Mouse (Mus musculus) limb, embryonic 13.5 days (tissue): Measurements from ENCODE around the gene 1110004F10Rik. TPM values are rescaled to one million over a fixed set of nuclear protein-coding genes. Genes with fewer than 3 reads are reported as not detected.

Experiments
- ATAC-seq: fragments of 200-750 bp; cut with Nextera tagmentation; 2 replicates; pipeline ENCODE4 v1.8.0; 2017; ENCODE audit warnings: low read depth, moderate number of reproducible peaks, moderate TSS enrichment; ENCODE audit not compliant: low FRiP score
- H3K27ac ChIP-seq: fragments of 300-500 bp; sonication (generic); 2 replicates; pipeline ENCODE4 v1.5.1; 2015; ENCODE audit warnings: inconsistent platforms, mild to moderate bottlenecking, moderate library complexity
- H3K27me3 ChIP-seq: fragments of 300-500 bp; sonication (generic); 2 replicates; pipeline ENCODE4 v1.6.1; 2015; ENCODE audit warnings: mild to moderate bottlenecking, inconsistent platforms
- H3K36me3 ChIP-seq: fragments of 300-500 bp; sonication (generic); 2 replicates; pipeline ENCODE4 v1.6.1; 2015; ENCODE audit warnings: inconsistent platforms, mild to moderate bottlenecking, moderate library complexity
- H3K4me1 ChIP-seq: fragments of 300-500 bp; sonication (generic); 2 replicates; pipeline ENCODE4 v1.6.1; 2015; ENCODE audit warnings: inconsistent platforms
- H3K4me2 ChIP-seq: fragments of 300-500 bp; sonication (generic); replicated peaks from 2 replicates; pipeline ENCODE4 v1.6.1; 2015; ENCODE audit warnings: inconsistent platforms, mild to moderate bottlenecking, moderate library complexity
- H3K4me3 ChIP-seq: fragments of 300-500 bp; sonication (generic); 2 replicates; pipeline ENCODE4 v1.5.1; 2015; ENCODE audit warnings: moderate library complexity, mild to moderate bottlenecking, inconsistent platforms
- H3K9ac ChIP-seq: fragments of 300-500 bp; sonication (generic); 2 replicates; pipeline ENCODE4 v1.6.1; 2015; ENCODE audit warnings: mild to moderate bottlenecking, inconsistent platforms
- H3K9me3 ChIP-seq: fragments of 300-500 bp; sonication (generic); 2 replicates; pipeline ENCODE4 v1.6.1; 2016; ENCODE audit warnings: inconsistent platforms
- WGBS: fragments of 180-500 bp; shearing (Covaris S2); methylation state at CpG from one replicate; pipeline ENCODE4 v1.1.7; 2015; 5-methylcytosine and 5-hydroxymethylcytosine counted together
- polyA plus RNA-seq: library from polyadenylated mRNA; unstranded; fragments of >200 nt; fragmentation: Nextera tagmentation; extraction: Ambion mirVana; gene quantifications from 2 replicates; pipeline ENCODE4 v1.2.1, GENCODE M21; 2015

1110004F10Rik gene
- polyA plus RNA-seq, 1 experiment from 2014 or later, result 319 TPM

DNA sequence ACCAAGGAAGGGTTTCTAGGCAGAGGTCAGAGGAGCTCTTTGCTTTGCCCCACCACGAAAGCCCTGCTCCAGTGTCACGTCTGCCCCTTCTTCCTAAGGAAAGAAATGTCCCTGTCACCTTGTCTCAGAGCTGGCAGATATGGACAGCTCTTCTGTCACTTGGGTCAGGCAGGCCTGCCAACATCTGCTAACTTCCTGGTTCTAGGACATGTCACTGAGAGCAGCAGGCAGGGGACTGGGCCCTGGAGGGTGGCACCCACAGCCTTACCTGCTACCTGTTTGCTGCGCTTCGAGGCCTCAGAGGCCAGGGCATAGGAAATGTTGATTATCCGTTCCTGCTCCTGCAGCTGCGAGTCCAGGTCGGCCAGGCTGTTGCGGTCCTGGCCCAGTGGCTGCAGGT, 89.1 kb downstream of the 1110004F10Rik start:
- no peaks in the 10 kb centered on the region for H3K36me3 ChIP-seq
- H3K4me2 ChIP-seq, result no peak overlapping the region
- no peak overlapping the region for H3K27ac ChIP-seq
- H3K27me3 ChIP-seq, result no peaks in the 10 kb centered on the region
- no peak overlapping the region for H3K9ac ChIP-seq
- no peak overlapping the region for H3K4me3 ChIP-seq
- H3K4me1 ChIP-seq, result peaks cover 31% of the 10 kb centered on the region
- 83% methylated on average over 8 of the region's 8 CpGs for WGBS
- ATAC-seq, result no peak
- H3K9me3 ChIP-seq, result no peaks in the 10 kb centered on the region

DNA sequence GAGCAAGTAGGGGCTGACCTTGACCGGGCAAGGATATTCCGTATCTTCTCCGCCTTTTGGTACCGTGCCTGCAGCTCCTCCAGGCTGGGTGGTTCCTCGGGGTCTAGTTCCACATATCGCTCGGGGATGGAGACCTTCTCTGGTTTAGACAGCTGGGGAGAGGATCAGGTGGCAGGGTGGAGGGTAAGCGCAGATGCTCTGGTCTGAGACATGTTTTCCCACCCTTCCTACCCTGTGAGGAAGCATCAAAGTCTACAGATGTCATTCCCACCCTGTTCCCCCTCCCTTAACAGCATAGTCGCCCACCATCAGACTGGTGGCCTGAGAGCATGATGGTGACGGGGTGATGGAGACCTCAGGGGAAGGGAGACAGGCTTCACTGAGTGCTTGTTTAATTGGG, 90.2 kb downstream of the 1110004F10Rik start:
- Histone ChIP-seq H3K27me3 (no peaks in the 10 kb centered on the region), H3K4me3 (no peak overlapping the region), H3K9me3 (no peaks in the 10 kb centered on the region), H3K36me3 (no peaks in the 10 kb centered on the region), H3K4me2 (no peak overlapping the region), H3K4me1 (peaks cover 24% of the 10 kb centered on the region), H3K27ac (no peak overlapping the region), H3K9ac (no peak overlapping the region)
- WGBS, result 83% methylated on average over 10 of the region's 10 CpGs
- ATAC-seq, result no peak

DNA sequence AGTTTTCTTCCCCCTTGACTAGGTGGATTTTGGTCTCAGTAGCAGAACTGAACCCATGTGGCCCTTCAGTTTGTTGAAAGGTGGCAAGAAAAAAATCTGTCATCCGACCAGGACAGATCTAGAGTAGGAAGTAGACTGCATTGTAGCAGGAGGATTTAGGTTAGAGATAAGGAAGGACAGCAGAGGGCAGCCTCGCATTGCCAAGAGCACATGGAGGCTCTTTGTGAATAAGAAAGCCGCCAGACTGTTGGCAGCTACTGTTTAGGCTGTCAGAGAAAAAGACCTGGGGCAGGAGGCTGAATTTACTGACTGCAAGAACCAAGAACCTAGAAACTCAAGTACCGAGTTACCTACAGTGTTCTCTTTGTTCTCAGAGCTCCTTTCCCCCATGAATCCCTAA, 92.2 kb downstream of the 1110004F10Rik start:
- Histone ChIP-seq H3K4me3 (no peak overlapping the region), H3K36me3 (no peaks in the 10 kb centered on the region), H3K9ac (peak overlapping the region; percentile 4; the same call in 1 of the 2 replicates), H3K4me2 (no peak overlapping the region), H3K27ac (no peak overlapping the region), H3K4me1 (peaks cover 13% of the 10 kb centered on the region; the same call in 1 of the 2 replicates), H3K27me3 (no peaks in the 10 kb centered on the region), H3K9me3 (no peaks in the 10 kb centered on the region)
- 24% methylated on average over 4 of the region's 4 CpGs for WGBS
- ATAC-seq, result no peak

DNA sequence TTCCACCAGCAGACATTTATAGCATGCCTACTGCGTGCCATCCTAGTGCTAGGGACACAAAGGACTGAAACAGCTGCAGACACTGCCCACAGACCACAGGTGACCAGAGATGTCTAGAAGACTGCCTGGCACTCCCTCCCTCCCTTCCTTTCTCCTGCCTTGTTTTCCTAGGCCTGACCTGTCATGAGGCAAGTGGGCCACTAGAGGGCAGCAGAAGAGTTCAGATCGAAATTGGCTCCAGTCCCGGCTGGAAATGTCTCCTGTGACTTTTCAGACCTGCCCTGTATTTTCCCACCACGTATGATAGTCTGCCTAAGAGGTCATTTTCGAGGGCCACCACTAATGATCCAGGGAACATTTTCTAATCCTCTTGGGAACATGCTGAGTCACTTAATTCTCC, 92.9 kb downstream of the 1110004F10Rik start:
- Histone ChIP-seq H3K4me2 (no peak overlapping the region), H3K9ac (peak overlapping the region; percentile 4; the same call in 1 of the 2 replicates), H3K9me3 (no peaks in the 10 kb centered on the region), H3K36me3 (0 out of 2 replicates have a peak, but pooled peaks cover 5% of the 10 kb centered on the region), H3K27me3 (no peaks in the 10 kb centered on the region), H3K4me3 (no peak overlapping the region), H3K4me1 (peaks cover 13% of the 10 kb centered on the region; the same call in 1 of the 2 replicates), H3K27ac (no peak overlapping the region)
- WGBS, result 3% methylated on average over 5 of the region's 5 CpGs
- ATAC-seq, result no peak

DNA sequence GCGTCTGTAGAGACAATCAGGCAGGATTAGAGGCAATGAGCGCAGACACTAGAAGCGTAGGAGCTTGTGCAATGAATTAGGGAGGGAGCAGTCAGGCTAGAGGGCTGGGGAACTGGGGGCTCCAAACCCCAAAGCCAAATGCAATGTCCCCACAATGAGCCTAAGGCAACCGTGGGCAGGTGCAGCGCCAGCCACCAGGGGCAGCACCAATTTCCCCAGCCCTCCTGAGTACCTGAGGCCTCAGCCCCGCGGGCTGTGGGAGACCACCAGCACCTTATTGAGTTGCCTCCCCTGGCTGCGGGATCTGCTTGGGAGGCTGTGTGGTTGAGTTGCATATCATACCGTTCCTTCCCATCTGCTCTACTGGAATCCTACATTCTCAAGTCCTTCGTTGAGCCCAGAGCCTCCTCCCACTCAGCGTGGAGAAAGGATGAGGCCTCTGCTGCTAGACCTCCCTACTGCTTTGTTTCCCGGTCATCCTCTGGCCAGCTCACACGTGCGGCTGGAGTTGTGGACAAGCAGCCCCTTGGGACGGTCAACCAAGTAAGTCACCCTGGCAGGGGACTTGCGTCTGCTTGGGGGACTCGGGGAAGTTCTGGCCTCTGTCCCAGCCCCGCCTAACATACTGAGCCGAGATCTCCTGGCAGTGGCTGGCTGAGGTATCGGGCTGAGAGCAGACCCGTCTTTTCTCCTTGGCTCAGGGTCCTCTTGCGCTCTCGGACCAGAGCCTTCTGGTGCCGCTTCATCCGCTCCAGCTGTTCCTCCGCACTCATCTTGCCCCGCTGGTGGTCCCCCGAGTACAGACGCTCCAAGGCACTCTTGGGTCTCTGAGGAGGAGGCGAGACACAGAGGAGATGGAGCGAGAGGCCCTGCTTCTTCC, 95.5 kb downstream of the 1110004F10Rik start:
- 0 out of 2 replicates have a peak overlapping the region, but pooled peaks have one; percentile 8 for H3K9ac ChIP-seq
- 0 out of 2 replicates have a peak, but pooled peaks cover 5% of the 10 kb centered on the region for H3K36me3 ChIP-seq
- peaks cover 15% of the 10 kb centered on the region; the same call in 1 of the 2 replicates for H3K4me1 ChIP-seq
- H3K27ac ChIP-seq, result no peak overlapping the region
- no peak for ATAC-seq
- H3K27me3 ChIP-seq, result no peaks in the 10 kb centered on the region
- H3K4me2 ChIP-seq, result no peak overlapping the region
- 76% methylated on average over 31 of the region's 31 CpGs for WGBS
- no peaks in the 10 kb centered on the region for H3K9me3 ChIP-seq
- H3K4me3 ChIP-seq, result no peak overlapping the region

DNA sequence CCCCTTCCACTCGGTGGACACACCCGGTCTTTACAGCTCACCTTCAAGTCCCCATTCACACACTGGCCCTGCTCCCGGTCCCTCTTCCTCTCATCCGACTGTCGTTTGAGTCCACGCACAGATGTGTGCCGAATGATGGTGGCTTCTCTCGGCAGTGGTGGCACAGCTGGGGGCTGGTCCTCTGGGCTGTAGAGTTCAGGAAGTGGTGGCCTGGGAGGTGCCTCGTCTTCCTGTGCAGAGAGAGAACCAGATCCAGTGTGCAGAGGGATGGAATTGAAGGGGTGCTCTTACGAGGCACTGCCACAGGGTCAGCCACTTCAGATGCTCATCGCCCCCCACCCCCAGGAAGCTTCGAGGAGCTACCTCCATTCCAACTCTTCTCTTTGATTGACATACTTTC, 98.0 kb downstream of the 1110004F10Rik start:
- WGBS, result 84% methylated on average over 12 of the region's 12 CpGs
- ATAC-seq, result no peak
- 0 out of 2 replicates have a peak, but pooled peaks cover 5% of the 10 kb centered on the region for H3K36me3 ChIP-seq

DNA sequence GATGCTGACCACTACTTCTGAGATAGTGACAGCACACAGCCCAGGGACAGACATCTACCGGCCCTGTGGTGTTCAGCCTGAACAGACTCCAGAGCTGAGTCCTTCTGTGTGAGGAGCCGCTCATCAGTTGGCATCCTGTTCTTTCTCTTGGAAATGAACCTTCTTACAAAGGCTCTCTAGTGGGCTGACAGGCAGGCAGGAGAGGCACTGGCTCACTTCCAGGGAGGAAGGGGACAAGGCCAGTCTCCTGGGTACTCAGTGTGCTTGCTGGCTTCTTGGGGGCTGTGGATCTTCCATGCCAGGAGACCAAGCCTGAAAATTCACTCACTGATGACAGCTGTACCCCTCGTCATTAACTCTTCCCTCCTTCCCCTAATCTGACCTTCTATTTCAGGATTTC, 98.5 kb downstream of the 1110004F10Rik start:
- Histone ChIP-seq H3K27me3 (no peaks in the 10 kb centered on the region), H3K9ac (no peak overlapping the region), H3K9me3 (no peaks in the 10 kb centered on the region), H3K4me3 (no peak overlapping the region), H3K27ac (no peak overlapping the region), H3K4me1 (peaks cover 3% of the 10 kb centered on the region), H3K4me2 (no peak overlapping the region), H3K36me3 (0 out of 2 replicates have a peak, but pooled peaks cover 5% of the 10 kb centered on the region)
- WGBS, result 76% methylated on average over 3 of the region's 3 CpGs
- no peak for ATAC-seq

More for the DNA sequence above, 98.0 kb downstream of the 1110004F10Rik start:
- Histone ChIP-seq H3K4me1 (peaks cover 8% of the 10 kb centered on the region), H3K4me2 (no peak overlapping the region), H3K27me3 (no peaks in the 10 kb centered on the region), H3K9ac (no peak overlapping the region), H3K27ac (no peak overlapping the region), H3K9me3 (no peaks in the 10 kb centered on the region), H3K4me3 (no peak overlapping the region)

DNA sequence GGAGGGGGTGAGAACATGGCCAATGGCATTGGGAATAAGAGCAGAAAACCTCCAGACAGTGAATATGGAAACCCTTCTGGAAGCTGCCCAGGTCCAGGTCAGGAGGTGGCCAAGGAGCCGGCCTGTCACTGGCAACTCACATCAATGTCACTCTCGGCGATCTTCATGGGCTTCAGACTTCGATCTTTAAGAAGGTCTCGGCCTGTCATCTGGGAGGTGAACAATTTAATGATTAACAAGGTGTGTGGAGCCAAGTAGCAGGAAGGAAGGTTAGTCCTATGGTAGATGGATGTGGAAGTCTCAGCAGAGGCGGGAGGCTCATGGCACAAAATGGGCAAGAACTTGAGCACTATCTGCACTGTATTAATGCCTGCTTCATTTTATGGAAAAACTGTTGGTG, 105.8 kb downstream of the 1110004F10Rik start:
- WGBS, result 95% methylated on average over 6 of the region's 6 CpGs
- Histone ChIP-seq H3K9me3 (no peaks in the 10 kb centered on the region), H3K4me1 (no peaks in the 10 kb centered on the region; the same call in 1 of the 2 replicates), H3K4me3 (no peak overlapping the region), H3K4me2 (no peak overlapping the region), H3K27ac (no peak overlapping the region), H3K27me3 (no peaks in the 10 kb centered on the region), H3K9ac (no peak overlapping the region), H3K36me3 (no peaks in the 10 kb centered on the region)
- no peak for ATAC-seq

DNA sequence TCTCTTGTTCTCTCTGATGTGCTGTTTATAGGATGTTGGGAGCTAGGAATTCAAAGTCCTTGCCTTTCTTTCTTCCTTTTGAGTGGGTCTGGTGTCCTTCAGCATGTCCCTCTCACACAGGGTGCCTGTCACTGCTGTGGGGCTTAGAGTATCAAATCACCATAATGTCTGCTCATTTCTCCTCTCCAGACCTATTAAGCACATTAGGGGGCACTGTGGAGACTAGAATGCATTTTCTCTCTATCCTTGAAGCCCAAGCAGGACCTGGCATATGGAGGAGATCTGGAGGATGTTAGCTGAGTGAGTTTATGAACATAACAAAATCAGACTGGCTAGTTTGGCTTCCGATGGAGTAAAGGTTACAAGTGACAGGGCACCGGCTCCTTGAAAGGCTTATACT, 107.9 kb downstream of the 1110004F10Rik start:
- H3K9ac ChIP-seq, result no peak overlapping the region
- H3K4me1 ChIP-seq, result no peaks in the 10 kb centered on the region
- ATAC-seq, result no peak
- H3K27me3 ChIP-seq, result no peaks in the 10 kb centered on the region
- WGBS, result 84% methylated on average over 2 of the region's 2 CpGs
- no peaks in the 10 kb centered on the region for H3K36me3 ChIP-seq
- H3K4me2 ChIP-seq, result no peak overlapping the region
- no peaks in the 10 kb centered on the region for H3K9me3 ChIP-seq
- H3K4me3 ChIP-seq, result no peak overlapping the region
- H3K27ac ChIP-seq, result no peak overlapping the region

DNA sequence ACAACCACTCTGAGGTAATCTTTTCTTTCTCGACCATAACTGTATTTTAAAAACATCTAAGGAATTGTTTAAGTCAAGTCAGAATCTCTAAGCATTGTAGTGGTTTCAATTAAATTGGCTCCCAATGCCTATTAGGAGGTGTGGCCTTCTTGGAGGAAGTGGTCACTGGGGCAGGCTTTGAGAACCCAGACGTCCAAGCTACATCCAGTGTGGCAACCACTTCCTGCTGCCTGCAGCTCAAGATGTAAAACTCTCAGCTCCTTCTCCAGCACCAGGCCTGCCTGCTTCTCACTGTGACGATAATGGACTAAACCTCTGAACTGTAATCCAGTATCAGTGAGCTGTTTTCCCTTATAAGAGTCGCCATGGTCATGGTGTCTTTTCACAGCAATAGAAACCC, 110.4 kb downstream of the 1110004F10Rik start:
- H3K4me1 ChIP-seq, result no peaks in the 10 kb centered on the region
- no peak overlapping the region for H3K4me3 ChIP-seq
- H3K27me3 ChIP-seq, result no peaks in the 10 kb centered on the region
- no peak overlapping the region for H3K27ac ChIP-seq
- H3K9me3 ChIP-seq, result no peaks in the 10 kb centered on the region
- WGBS, result 59% methylated on average over 4 of the region's 4 CpGs
- no peak overlapping the region for H3K9ac ChIP-seq
- H3K4me2 ChIP-seq, result no peak overlapping the region
- no peaks in the 10 kb centered on the region for H3K36me3 ChIP-seq
- no peak for ATAC-seq

DNA sequence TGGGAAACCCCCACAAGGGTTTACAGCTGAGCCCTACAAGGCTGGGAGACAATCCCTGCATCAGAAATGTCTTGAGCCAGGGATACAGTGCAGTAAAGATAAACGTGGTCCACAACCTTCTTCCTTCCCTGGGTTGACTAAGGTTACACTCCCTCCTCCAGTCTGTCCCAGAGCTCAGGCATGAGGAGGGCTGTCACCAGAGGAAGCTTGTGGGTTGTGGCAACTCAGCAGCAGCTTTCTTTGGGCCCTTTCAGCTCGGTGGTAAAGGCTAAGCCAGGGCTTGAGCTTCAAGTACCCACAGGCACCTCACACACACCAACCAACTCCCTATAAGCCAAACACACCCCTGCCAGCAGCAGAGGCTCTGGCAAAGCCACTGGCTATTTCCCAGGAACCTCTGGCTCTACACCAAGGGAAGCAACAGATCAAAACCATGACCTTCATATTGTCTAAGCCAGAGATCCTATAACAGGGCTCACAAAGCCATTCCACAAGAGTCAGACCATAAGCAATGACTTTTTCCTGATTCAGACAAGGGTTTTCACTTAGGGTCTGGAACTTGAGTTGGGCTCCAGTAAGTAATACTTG, 114.7 kb downstream of the 1110004F10Rik start:
- Histone ChIP-seq H3K4me3 (no peak overlapping the region), H3K4me1 (no peaks in the 10 kb centered on the region), H3K27me3 (no peaks in the 10 kb centered on the region), H3K36me3 (no peaks in the 10 kb centered on the region), H3K4me2 (no peak overlapping the region), H3K9me3 (no peaks in the 10 kb centered on the region), H3K27ac (no peak overlapping the region), H3K9ac (no peak overlapping the region)
- ATAC-seq, result no peak
- WGBS, result 67% methylated on average over 2 of the region's 2 CpGs
